Mouse (Mus musculus): Measurements from ENCODE around the gene Efna4.

Gene Efna4

DNA sequence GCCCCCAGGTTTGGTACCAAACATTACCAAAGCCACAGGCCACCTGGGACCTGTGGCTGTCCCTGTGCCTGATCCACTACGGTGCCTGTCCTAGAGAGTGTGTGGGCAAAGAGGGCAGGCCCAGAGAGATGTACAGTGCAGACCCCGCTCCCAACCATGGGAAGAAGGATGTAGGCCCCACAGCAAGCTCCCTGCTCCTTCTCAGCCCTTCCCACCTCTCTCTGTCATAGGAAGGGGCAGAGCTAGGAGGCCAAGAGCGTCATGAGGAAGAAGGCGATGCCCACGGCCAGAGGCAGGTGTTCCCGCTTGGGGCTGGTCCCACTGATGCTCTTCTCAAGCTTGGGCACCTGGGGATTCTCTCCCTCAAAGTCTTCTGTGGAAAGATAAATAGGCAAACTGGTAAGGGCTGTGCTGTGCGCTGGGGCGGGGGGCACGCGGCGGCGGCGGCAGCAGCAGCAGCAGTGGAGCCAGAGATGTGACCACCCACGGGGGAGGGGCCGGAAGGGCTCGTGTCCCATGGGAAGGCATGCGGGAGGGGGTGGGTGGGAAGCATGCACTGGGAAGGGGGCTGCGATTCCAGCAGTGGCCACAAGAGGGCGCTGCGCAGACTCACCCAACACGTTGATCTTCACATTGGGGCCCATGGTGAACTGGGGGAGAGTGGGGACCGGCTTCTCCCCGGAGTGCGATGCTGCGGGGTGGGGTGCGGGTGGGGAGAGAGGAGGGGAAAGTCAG, 22.5 kb downstream of the Efna4 start:
- CTCF ChIA-PET = interaction anchor here (1.1 kb wide), 1 partner anchor 16 kb away, joined by 3 read pairs; no protein-coding TSS in a partner anchor

DNA sequence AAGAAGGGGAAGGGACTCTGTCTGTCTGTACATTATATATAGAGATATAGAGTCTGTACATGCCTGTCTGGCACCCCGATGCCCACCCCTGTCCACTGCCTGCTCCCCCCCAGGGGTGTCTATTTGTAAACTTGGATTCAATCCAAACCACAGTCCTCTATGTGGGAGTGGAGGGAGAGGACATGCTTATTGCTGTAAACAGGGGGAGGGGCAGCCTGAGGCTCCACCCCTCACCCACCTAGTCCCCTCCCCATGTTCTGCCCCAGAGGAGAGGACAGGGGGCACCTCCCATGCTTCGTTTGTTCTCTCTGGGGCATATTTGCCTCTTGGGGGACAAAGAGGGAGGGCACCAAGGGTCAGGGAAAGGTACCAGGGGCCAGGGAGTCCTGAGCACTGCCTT, 23.0 kb downstream of the Efna4 start:
- CTCF ChIA-PET = interaction anchor here (1.1 kb wide), 1 partner anchor 15 kb away, joined by 3 read pairs; no protein-coding TSS in a partner anchor

GRCm38 (mm10) chr3:89314340-89314739, 23.5 kb downstream of the Efna4 start:
- CTCF ChIA-PET = no interaction called here

DNA sequence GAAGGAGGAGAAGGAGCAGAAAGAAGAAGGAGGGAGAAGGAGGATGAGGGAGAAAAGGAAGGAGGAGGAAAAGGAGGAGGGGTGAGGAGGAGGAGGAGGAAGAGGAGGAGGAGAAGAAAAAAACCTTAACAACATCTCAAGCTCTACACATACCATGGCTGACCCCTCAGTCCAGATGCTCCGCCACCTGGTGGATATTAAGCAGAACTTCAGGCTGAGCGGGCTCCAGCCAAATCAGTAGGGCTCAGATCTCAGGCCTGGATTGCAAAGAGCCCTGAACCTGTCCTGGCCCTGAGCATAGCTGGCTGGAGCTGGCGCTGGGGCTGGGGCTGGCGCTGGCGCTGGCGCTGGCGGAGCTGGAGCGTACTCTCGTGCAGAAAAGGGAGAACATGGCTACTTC, 29.7 kb downstream of the Efna4 start:
- CTCF ChIA-PET = interaction anchor here (0.7 to 1.4 kb wide), 2 partner anchors 63 to 69 kb away, joined by 4 to 6 read pairs; partner anchors contain the start of genes Krtcap2 and Trim46

GRCm38 (mm10) chr3:89305551-89306325, 32.1 kb downstream of the Efna4 start:
- CTCF ChIA-PET = no interaction called here

DNA sequence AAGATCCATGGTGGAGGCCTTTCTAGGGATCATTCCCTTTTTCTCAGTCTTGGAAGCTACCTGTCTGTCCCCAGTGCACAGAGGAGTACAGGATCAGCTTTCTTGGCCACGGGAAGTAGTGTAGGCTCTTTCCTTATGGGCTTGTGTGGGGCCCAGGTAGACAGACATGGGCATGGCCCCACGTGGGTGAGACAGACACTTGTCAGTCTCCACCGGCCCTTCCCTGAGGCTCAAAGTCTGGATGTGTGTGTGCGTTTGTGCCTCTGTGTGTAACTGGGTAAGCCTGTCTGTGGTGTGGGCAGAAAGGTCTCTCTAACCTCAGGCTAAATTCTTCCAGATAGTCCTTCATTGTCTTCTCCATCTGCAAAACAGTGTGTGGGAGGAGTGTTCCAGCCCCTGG, 32.7 kb downstream of the Efna4 start:
- CTCF ChIA-PET = interaction anchor here (1.2 kb wide), 1 partner anchor 54 kb away, joined by 4 read pairs; no protein-coding TSS in a partner anchor

DNA sequence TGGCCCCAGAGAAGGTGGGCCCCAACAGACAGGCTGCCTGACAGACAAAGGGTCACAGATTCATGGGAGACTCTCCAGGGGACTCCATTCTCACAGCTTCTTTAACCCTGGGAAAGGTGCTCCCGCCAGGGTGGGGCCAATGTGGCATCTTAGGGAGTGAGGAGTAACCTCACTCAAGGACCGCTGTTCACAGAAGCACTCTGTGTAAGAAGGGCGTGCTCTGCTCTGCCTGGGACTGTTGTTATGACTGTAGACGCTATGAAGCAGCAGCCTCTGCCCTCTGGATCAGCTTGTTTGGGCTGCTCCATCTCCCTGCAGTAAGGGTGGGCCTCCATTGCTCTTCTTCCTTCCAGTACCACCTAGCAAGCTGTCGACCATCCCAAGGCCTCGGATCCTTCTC, 33.4 kb downstream of the Efna4 start:
- CTCF ChIA-PET = interaction anchor here (1.2 kb wide), 1 partner anchor 53 kb away, joined by 4 read pairs; no protein-coding TSS in a partner anchor

GRCm38 (mm10) chr3:89300514-89300913, 37.3 kb downstream of the Efna4 start:
- CTCF ChIA-PET = no interaction called here

DNA sequence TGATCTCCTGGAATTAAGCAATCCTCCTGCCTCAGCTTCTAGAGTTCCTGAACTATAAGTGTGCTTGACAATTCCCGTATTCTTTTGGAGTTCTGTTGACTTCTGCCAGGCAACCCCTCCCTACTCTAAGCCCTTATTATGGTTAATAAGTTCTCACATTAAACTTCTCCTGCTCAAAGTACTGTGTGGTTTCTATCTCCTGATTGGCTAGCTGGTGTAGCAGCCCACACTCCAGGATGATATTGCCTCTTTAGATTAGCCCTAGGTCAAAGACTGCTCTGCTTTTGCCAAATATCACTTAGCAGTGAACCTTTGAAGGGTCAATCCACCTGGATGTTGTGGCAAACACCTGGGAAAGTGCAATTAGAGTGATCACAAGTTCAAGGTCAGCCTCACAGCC, 37.8 kb downstream of the Efna4 start:
- CTCF ChIA-PET = interaction anchor here (1.1 to 1.3 kb wide), 2 partner anchors 15 kb away, joined by 3 read pairs; no protein-coding TSS in a partner anchor

GRCm38 (mm10) chr3:89299499-89299898, 38.3 kb downstream of the Efna4 start:
- CTCF ChIA-PET = interaction anchor here (0.5 to 1.3 kb wide), 4 partner anchors 15 to 140 kb away, joined by 3 to 4 read pairs (median 4); no protein-coding TSS in a partner anchor

DNA sequence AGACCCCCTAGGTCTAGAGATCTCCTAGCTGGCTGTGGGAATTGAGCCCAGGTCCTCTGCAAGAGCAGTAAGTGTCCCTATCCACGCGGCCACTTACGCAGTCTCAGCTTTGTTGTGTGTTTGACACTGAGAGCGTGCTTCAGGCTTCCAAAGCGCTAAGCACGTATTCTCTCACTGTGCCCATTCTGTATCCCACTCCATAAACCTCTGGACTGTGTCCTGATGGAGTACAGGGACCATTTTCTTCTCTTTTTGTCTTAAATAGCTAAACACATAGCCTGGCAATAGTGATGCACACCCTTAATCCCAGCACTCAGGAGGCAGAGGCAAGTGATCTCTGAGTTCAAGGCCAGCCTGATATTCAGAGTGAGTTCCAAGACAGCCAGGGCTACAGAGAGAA, 38.9 kb downstream of the Efna4 start:
- CTCF ChIA-PET = interaction anchor here (0.5 to 1.3 kb wide), 4 partner anchors 14 to 140 kb away, joined by 3 to 4 read pairs (median 4); no protein-coding TSS in a partner anchor

- CTCF ChIA-PET = interaction anchor here (0.6 kb wide), 1 partner anchor 439 kb away, joined by 3 read pairs; no protein-coding TSS in a partner anchor
Measured at GRCm38 (mm10) chr3:89296761-89297396, 40.9 kb downstream of the Efna4 start.

DNA sequence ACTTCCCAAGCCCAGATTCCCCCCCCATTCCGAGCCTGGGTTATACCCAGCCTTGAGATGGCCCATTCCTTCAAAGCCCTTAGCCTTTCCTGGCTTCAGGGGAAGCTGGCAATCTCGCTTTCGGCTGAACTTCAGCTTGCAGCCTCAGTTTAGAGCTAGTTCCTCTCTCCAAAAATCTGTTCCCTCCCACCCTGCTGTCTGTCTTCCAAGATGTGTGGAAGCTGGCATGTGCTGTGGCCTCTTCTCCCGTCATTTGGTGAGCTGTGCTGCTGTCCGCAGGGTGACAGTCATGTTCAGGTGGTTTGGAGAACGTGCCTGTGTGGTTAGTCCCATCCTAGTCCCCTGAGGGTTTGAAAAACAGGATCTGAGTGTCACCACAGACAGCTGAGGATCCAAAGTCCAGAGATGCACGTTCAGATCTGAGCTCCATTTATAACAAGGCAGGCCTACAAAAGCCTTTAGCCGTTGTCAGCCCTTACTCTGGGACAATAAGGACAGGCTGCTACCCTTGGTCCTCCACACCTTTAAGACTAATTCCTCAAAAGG, 42.1 kb downstream of the Efna4 start:
- CTCF ChIA-PET = no interaction called here

DNA sequence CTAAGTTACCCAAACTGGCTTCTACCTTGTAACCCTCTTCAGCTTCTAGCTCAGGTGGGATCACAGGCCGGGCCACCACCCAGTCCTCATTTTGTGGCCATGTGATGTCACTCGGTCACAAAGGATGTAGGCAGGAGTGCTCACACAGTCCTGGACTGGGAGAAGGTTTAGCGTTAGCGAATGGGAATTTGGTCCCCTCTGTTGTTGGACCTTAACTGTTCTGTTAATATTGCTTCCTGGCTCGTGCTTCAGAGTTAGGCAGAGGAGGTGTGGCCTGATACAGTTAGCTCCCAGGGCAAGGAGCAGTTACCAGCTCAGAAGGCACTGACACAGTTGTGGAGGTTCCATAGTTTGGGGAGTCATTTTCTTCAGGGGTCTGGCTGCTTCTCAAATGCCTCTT, 43.6 kb downstream of the Efna4 start:
- CTCF ChIA-PET = interaction anchor here (1.0 kb wide), 1 partner anchor 45 kb away, joined by 3 read pairs; no protein-coding TSS in a partner anchor

- CTCF ChIA-PET = interaction anchor here (1.0 kb wide), 1 partner anchor 44 kb away, joined by 3 read pairs; no protein-coding TSS in a partner anchor
Measured at GRCm38 (mm10) chr3:89293247-89293918, 44.4 kb downstream of the Efna4 start.

DNA sequence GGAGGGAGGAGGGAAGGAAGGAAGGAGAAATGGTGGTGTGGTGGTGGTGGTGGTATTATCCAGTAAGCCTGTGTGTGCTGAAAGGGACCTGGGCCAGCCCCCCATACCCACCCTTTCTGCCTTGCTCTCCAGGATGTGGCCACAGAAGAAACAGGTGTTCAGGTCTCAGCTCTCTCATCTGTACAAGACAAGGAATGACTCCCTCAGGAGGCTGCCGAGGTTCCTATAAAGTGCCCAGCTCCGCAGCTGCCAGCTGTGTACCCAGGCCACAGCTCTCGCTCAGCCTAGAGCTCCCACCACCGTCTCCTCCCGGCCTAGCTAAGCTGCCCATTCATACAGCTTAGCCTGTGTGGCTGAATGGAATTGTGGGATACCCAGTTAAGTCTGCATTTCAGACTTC, 45.5 kb downstream of the Efna4 start:
- CTCF ChIA-PET = interaction anchor here (0.7 kb wide), 1 partner anchor 179 kb away, joined by 3 read pairs; no protein-coding TSS in a partner anchor

GRCm38 (mm10) chr3:89291874-89292273, 46.0 kb downstream of the Efna4 start:
- CTCF ChIA-PET = interaction anchor here (0.7 kb wide), 1 partner anchor 179 kb away, joined by 3 read pairs; no protein-coding TSS in a partner anchor

GRCm38 (mm10) chr3:89288503-89288928, 49.3 kb downstream of the Efna4 start:
- CTCF ChIA-PET = no interaction called here

- CTCF ChIA-PET = interaction anchor here (0.6 kb wide), 2 partner anchors 37 to 237 kb away, joined by 3 to 20 read pairs; no protein-coding TSS in a partner anchor
Measured at GRCm38 (mm10) chr3:89287286-89287685, 50.5 kb downstream of the Efna4 start.

- CTCF ChIA-PET = no interaction called here
Measured at GRCm38 (mm10) chr3:89285526-89285925, 52.3 kb downstream of the Efna4 start.

Measured in spleen, embryonic (tissue).